ENCODE assay signal across 16 mouse cellular contexts in the genomic region with DNA sequence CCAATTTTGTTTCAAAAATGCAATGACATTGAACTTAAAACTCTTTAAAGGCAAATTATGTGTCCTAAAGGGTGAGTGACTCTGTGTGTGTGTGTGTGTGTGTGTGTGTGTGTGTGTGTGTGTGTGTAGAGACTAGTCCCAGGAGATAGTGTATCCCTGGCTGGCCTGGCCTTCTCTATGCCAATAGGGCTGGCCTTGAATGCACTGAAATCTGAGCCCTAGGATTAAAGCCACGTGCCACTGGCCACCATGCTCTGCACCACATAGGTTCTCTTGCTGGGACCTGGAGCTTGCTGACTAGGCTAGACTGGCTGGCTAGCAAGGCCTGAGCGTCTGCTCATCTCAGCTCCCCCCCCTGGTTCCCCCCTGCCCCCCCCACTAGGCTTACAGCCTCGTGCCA. TPM values are rescaled to one million over a fixed set of nuclear protein-coding genes. Genes with fewer than 3 reads are reported as not detected.
"Had no signal": no experiment of that assay in that cellular context is flagged by ENCODE, and none has a peak within 500 bp of the region (broad histone marks: within the 10 kb centered on the region; RNA-seq: fewer than 3 reads in every experiment).

No protein-coding gene starts in this region.

- H3K9ac ChIP-seq: kidney, embryonic 15.5 days; limb, embryonic 13.5 days; liver, embryonic 14.5 days; neural tube, embryonic 13.5 days had no signal

- H3K4me1 ChIP-seq: kidney, embryonic 15.5 days; neural tube, embryonic 13.5 days had no signal

- DNase-seq: kidney, postnatal 14 days; left cerebral cortex, postnatal 4 days; lung, adult 2 months; lung, postnatal 36 days; midbrain, embryonic 14.5 days; right cerebral cortex, adult 18-20 months; right cerebral cortex, postnatal 25 days; thymus, adult 2 months; thymus, postnatal 25 days had no signal

- H3K36me3 ChIP-seq: kidney, embryonic 15.5 days; limb, embryonic 13.5 days; neural tube, embryonic 13.5 days had no signal

- H3K9me3 ChIP-seq: kidney, embryonic 15.5 days; limb, embryonic 13.5 days; neural tube, embryonic 13.5 days had no signal

- H3K4me3 ChIP-seq: kidney, embryonic 15.5 days; limb, embryonic 13.5 days; neural tube, embryonic 13.5 days had no signal

- H3K27me3 ChIP-seq: kidney, embryonic 15.5 days; limb, embryonic 13.5 days; neural tube, embryonic 13.5 days had no signal

- ATAC-seq: lung, postnatal 0 days had no signal

- H3K27ac ChIP-seq: kidney, embryonic 15.5 days; limb, embryonic 13.5 days; liver, embryonic 14.5 days; neural tube, embryonic 13.5 days had no signal

- H3K4me2 ChIP-seq: kidney, embryonic 15.5 days; limb, embryonic 13.5 days; neural tube, embryonic 13.5 days had no signal

RNA-seq across cellular contexts. Expression of a gene that starts 36.8 kb away (rescaled TPM):
- total RNA-seq: left cerebral cortex, postnatal 4 days had no signal
- polyA plus RNA-seq: limb, embryonic 13.5 days; liver, embryonic 14.5 days; lung, postnatal 0 days; midbrain, embryonic 14.5 days; neural tube, embryonic 13.5 days; testis, adult 2 months had no signal

RNA-seq across cellular contexts. Expression of a gene that starts 54.2 kb away (rescaled TPM):
- total RNA-seq: left cerebral cortex, postnatal 4 days; megakaryocyte progenitor cell, adult 5-6 weeks had no signal
